Mouse (Mus musculus): ENCODE data around the gene Gm20388. TPM values are rescaled to one million over a fixed set of nuclear protein-coding genes. Genes with fewer than 3 reads are reported as not detected.

The Gm20388 gene
- total RNA-seq, 1 experiment: 27.0 TPM

DNA sequence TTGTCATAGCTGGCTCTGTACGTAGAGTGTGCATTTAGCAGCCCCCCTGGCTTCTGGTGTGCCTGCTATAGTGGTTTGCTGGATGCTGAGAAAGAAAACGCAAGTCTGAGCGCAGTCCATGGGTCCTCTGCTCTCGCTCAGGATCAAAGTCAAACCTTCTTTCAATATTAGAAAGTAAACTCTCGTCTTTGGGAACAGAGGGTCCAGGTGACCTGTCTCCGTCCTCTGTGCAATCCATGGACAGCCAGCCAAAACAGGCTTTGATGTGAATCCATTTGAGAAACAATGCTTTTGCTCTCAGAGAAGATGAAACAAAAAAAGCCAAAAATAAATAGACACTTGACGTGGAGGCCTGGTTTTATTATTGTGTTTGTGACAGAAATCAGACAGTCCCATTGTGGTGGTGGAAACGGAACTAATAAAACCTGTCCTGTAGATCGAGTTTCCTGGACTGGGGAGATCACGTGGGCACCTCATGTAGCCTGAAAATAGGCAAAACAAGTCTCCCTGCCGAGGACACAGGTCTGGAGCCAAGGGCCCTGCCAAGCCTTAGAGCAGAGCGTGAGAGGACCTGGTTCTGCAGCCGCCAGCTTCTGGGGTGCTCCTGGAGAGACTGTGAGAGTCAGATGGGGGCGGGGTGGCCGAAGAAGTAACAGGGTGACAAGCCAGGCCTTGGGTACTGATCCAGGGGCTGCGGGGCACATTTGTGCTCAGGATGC, 3902.7 kb downstream of the Gm20388 start:
- peak overlapping the region; percentile 18; the same call in 1 of the 2 replicates for H3K27ac ChIP-seq (ENCODE audit: insufficient read depth, low read depth, low read length, poor library complexity, severe bottlenecking)
- TF ChIP-seq MAFK (IDR thresholded peaks at IDR 0.05; ENCODE audit: insufficient read depth, low read depth, low read length) (no peak), CHD2 (IDR thresholded peaks at IDR 0.05; ENCODE audit: low read depth, low read length) (no peak)
- no peak for DNase-seq (ENCODE audit: low read depth, low spot score)
- H3K9me3 ChIP-seq (ENCODE audit: control insufficient read depth, insufficient read depth, low read depth, low read length): no peaks in the 10 kb centered on the region
- peaks cover 7 to 22% of the 10 kb centered on the region in 2 experiments; a peak in 3 of 4 replicates for H3K4me1 ChIP-seq (ENCODE audit: control insufficient read depth in 2 of 2, insufficient read depth in 2 of 2, low read length in 2 of 2, poor library complexity in 1 of 2)
- H3K4me3 ChIP-seq (ENCODE audit: insufficient read depth in 1 of 2, low read depth in 1 of 2, low read length in 2 of 2, poor library complexity in 1 of 2, severe bottlenecking in 1 of 2): no peak overlapping the region
- H3K9ac ChIP-seq (ENCODE audit: insufficient read depth, low read depth, low read length, poor library complexity, severe bottlenecking): peak overlapping the region; percentile 26; the same call in 1 of the 2 replicates
- in situ Hi-C loops (cut with MboI; ENCODE audit: low sequenced_read_pairs in 2 of 2, unreplicated experiment in 2 of 2): no loop called here
- H3K36me3 ChIP-seq (ENCODE audit: control insufficient read depth, insufficient read depth, low read length, poor library complexity, severe bottlenecking): peaks cover 9% of the 10 kb centered on the region; the same call in 1 of the 2 replicates

GRCm38 (mm10) chr8:123813892-123814266, 3903.2 kb downstream of the Gm20388 start:
- H3K36me3 ChIP-seq (ENCODE audit: control insufficient read depth, insufficient read depth, low read length, poor library complexity, severe bottlenecking): peaks cover 9% of the 10 kb centered on the region; the same call in 1 of the 2 replicates
- no peak for DNase-seq (ENCODE audit: low read depth, low spot score)
- in situ Hi-C loops (cut with MboI; ENCODE audit: low sequenced_read_pairs in 2 of 2, unreplicated experiment in 2 of 2): no loop called here
- no peaks in the 10 kb centered on the region for H3K9me3 ChIP-seq (ENCODE audit: control insufficient read depth, insufficient read depth, low read depth, low read length)
- TF ChIP-seq ZC3H11A (IDR thresholded peaks at IDR 0.05; ENCODE audit: borderline replicate concordance, low read depth, low read length) (no peak), ZNF384 (IDR thresholded peaks at IDR 0.05; ENCODE audit: low read depth, low read length) (no peak), MAFK (IDR thresholded peaks at IDR 0.05; ENCODE audit: insufficient read depth, low read depth, low read length) (no peak), CHD2 (IDR thresholded peaks at IDR 0.05; ENCODE audit: low read depth, low read length) (no peak), HCFC1 (IDR thresholded peaks at IDR 0.05; ENCODE audit: borderline replicate concordance, insufficient read depth, low read length) (no peak)
- H3K4me1 ChIP-seq (ENCODE audit: control insufficient read depth in 2 of 2, insufficient read depth in 2 of 2, low read length in 2 of 2, poor library complexity in 1 of 2): peaks cover 6 to 20% of the 10 kb centered on the region in 2 experiments; a peak in 3 of 4 replicates
- no peak overlapping the region for H3K4me3 ChIP-seq (ENCODE audit: insufficient read depth in 1 of 2, low read depth in 1 of 2, low read length in 2 of 2, poor library complexity in 1 of 2, severe bottlenecking in 1 of 2)
- H3K27ac ChIP-seq (ENCODE audit: insufficient read depth, low read depth, low read length, poor library complexity, severe bottlenecking): 0 out of 2 replicates have a peak overlapping the region, but pooled peaks have one; percentile 18
- H3K9ac ChIP-seq (ENCODE audit: insufficient read depth, low read depth, low read length, poor library complexity, severe bottlenecking): peak overlapping the region; percentile 26; the same call in 1 of the 2 replicates

- Histone ChIP-seq H3K9ac (ENCODE audit: insufficient read depth, low read depth, low read length, poor library complexity, severe bottlenecking) (no peak overlapping the region), H3K4me3 (ENCODE audit: insufficient read depth in 1 of 2, low read depth in 1 of 2, low read length in 2 of 2, poor library complexity in 1 of 2, severe bottlenecking in 1 of 2) (no peak overlapping the region), H3K4me1 (ENCODE audit: control insufficient read depth in 2 of 2, insufficient read depth in 2 of 2, low read length in 2 of 2, poor library complexity in 1 of 2) (peaks cover 2 to 11% of the 10 kb centered on the region in 2 experiments; a peak in 2 of 4 replicates), H3K36me3 (ENCODE audit: control insufficient read depth, insufficient read depth, low read length, poor library complexity, severe bottlenecking) (peaks cover 9% of the 10 kb centered on the region; the same call in 1 of the 2 replicates), H3K9me3 (ENCODE audit: control insufficient read depth, insufficient read depth, low read depth, low read length) (no peaks in the 10 kb centered on the region), H3K27ac (ENCODE audit: insufficient read depth, low read depth, low read length, poor library complexity, severe bottlenecking) (no peak overlapping the region)
- TF ChIP-seq MAFK (IDR thresholded peaks at IDR 0.05; ENCODE audit: insufficient read depth, low read depth, low read length) (no peak), CHD2 (IDR thresholded peaks at IDR 0.05; ENCODE audit: low read depth, low read length) (no peak), ZC3H11A (IDR thresholded peaks at IDR 0.05; ENCODE audit: borderline replicate concordance, low read depth, low read length) (no peak), ZNF384 (IDR thresholded peaks at IDR 0.05; ENCODE audit: low read depth, low read length) (no peak), HCFC1 (IDR thresholded peaks at IDR 0.05; ENCODE audit: borderline replicate concordance, insufficient read depth, low read length) (no peak)
- DNase-seq (ENCODE audit: low read depth, low spot score): no peak
- in situ Hi-C loops (cut with MboI; ENCODE audit: low sequenced_read_pairs in 2 of 2, unreplicated experiment in 2 of 2): no loop called here
Observed at GRCm38 (mm10) chr8:123815325-123815724, 3904.7 kb downstream of the Gm20388 start.

DNA sequence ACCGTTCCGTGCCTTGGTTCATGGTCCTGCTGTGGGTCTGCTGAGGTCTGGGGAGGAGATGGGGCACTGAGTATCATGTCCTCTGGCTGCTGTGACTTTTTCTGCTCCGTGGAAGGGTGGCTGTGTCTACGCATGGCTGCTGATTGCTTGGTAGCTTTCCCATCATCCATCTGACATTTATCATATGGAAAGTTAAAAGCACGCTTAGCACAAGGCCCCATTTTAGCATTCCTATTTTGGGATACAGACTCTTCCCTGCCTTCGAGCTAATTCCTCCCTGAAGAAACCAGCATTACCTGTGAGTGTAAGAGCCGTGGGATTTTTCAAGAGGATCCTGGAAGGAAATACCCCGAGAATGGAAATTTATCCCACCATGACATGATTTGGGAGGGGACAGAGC, 3906.3 kb downstream of the Gm20388 start:
- Histone ChIP-seq H3K9me3 (ENCODE audit: control insufficient read depth, insufficient read depth, low read depth, low read length) (no peaks in the 10 kb centered on the region), H3K27ac (ENCODE audit: insufficient read depth, low read depth, low read length, poor library complexity, severe bottlenecking) (no peak overlapping the region), H3K4me1 (ENCODE audit: control insufficient read depth in 2 of 2, insufficient read depth in 2 of 2, low read length in 2 of 2, poor library complexity in 1 of 2) (peaks cover 2 to 11% of the 10 kb centered on the region in 2 experiments; a peak in 2 of 4 replicates), H3K9ac (ENCODE audit: insufficient read depth, low read depth, low read length, poor library complexity, severe bottlenecking) (no peak overlapping the region), H3K4me3 (ENCODE audit: insufficient read depth in 1 of 2, low read depth in 1 of 2, low read length in 2 of 2, poor library complexity in 1 of 2, severe bottlenecking in 1 of 2) (no peak overlapping the region), H3K36me3 (ENCODE audit: control insufficient read depth, insufficient read depth, low read length, poor library complexity, severe bottlenecking) (peaks cover 11% of the 10 kb centered on the region; the same call in 1 of the 2 replicates)
- DNase-seq (ENCODE audit: low read depth, low spot score): no peak
- TF ChIP-seq CHD2 (IDR thresholded peaks at IDR 0.05; ENCODE audit: low read depth, low read length) (no peak), HCFC1 (IDR thresholded peaks at IDR 0.05; ENCODE audit: borderline replicate concordance, insufficient read depth, low read length) (no peak), MAFK (IDR thresholded peaks at IDR 0.05; ENCODE audit: insufficient read depth, low read depth, low read length) (no peak), ZNF384 (IDR thresholded peaks at IDR 0.05; ENCODE audit: low read depth, low read length) (no peak), ZC3H11A (IDR thresholded peaks at IDR 0.05; ENCODE audit: borderline replicate concordance, low read depth, low read length) (no peak)
- in situ Hi-C loops (cut with MboI; ENCODE audit: low sequenced_read_pairs in 2 of 2, unreplicated experiment in 2 of 2): no loop called here
